Mouse (Mus musculus): ENCODE results near the gene Sergef.

GRCm38 (mm10) chr7:46509391-46510310 lies 130.0 kb downstream of the Sergef start:
- no peak for TF ChIP-seq POLR2A (IDR thresholded peaks at IDR 0.05; ENCODE audit: extremely low read depth, insufficient read depth, low read length)
- TF ChIP-seq CTCF (IDR thresholded peaks at IDR 0.05; ENCODE audit: low read depth, low read length), result no peak

All from liver, adult 2 months (tissue).